Mouse (Mus musculus): ENCODE data around the gene Cacna1d. TPM values are rescaled to one million over a fixed set of nuclear protein-coding genes. Genes with fewer than 3 reads are reported as not detected.

Cacna1d gene
- polyA plus RNA-seq, 2 experiments from 2014 or later = 1.6 to 2.2 TPM

- ATAC-seq = no peak
Measured at GRCm38 (mm10) chr14:30458820-30459219, 32.4 kb downstream of the Cacna1d start.

GRCm38 (mm10) chr14:30457897-30458296 is 33.4 kb downstream of the Cacna1d start:
- no peak for ATAC-seq

GRCm38 (mm10) chr14:30457436-30457835 is 33.8 kb downstream of the Cacna1d start:
- ATAC-seq = no peak

- no peak for ATAC-seq
Measured at GRCm38 (mm10) chr14:30455801-30456595, 35.3 kb downstream of the Cacna1d start.

- ATAC-seq = no peak
Measured at GRCm38 (mm10) chr14:30439915-30440314, 51.3 kb downstream of the Cacna1d start.

GRCm38 (mm10) chr14:30435316-30435715 is 55.9 kb downstream of the Cacna1d start:
- no peak for ATAC-seq

- no peak for ATAC-seq
Measured at GRCm38 (mm10) chr14:30430446-30430845, 60.8 kb downstream of the Cacna1d start.

- ATAC-seq = no peak
Measured at GRCm38 (mm10) chr14:30430026-30430425, 61.2 kb downstream of the Cacna1d start.

GRCm38 (mm10) chr14:30429606-30430005 is 61.6 kb downstream of the Cacna1d start:
- ATAC-seq = no peak

- no peak for ATAC-seq
Measured at GRCm38 (mm10) chr14:30428757-30429156, 62.5 kb downstream of the Cacna1d start.

GRCm38 (mm10) chr14:30425876-30426275 is 65.4 kb downstream of the Cacna1d start:
- ATAC-seq = no peak

- ATAC-seq = no peak
Measured at GRCm38 (mm10) chr14:30425175-30425574, 66.1 kb downstream of the Cacna1d start.

- ATAC-seq = no peak
Measured at GRCm38 (mm10) chr14:30424638-30425037, 66.6 kb downstream of the Cacna1d start.

- no peak for ATAC-seq
Measured at GRCm38 (mm10) chr14:30422376-30423140, 68.7 kb downstream of the Cacna1d start.

GRCm38 (mm10) chr14:30419458-30419857 is 71.8 kb downstream of the Cacna1d start:
- no peak for ATAC-seq

- ATAC-seq = no peak
Measured at GRCm38 (mm10) chr14:30419046-30419445, 72.2 kb downstream of the Cacna1d start.

GRCm38 (mm10) chr14:30415830-30416229 is 75.4 kb downstream of the Cacna1d start:
- ATAC-seq = no peak

- ATAC-seq = no peak
Measured at GRCm38 (mm10) chr14:30414131-30414530, 77.1 kb downstream of the Cacna1d start.

GRCm38 (mm10) chr14:30409331-30409730 is 81.9 kb downstream of the Cacna1d start:
- ATAC-seq = no peak

GRCm38 (mm10) chr14:30405456-30406225 is 85.6 kb downstream of the Cacna1d start:
- ATAC-seq = no peak

GRCm38 (mm10) chr14:30378306-30378705 is 112.9 kb downstream of the Cacna1d start:
- no peak for ATAC-seq

- no peak for ATAC-seq
Measured at GRCm38 (mm10) chr14:30372878-30373277, 118.4 kb downstream of the Cacna1d start.

GRCm38 (mm10) chr14:30371070-30371469 is 120.2 kb downstream of the Cacna1d start:
- no peak for ATAC-seq
